Mouse (Mus musculus) urinary bladder, adult 2 months (tissue): ENCODE results near the gene Snrpa. TPM values are rescaled to one million over a fixed set of nuclear protein-coding genes. Genes with fewer than 3 reads are reported as not detected.

Experiments used
- DNase-seq: peaks from one replicate; pipeline ENCODE4 v3.0.0; 2022; ENCODE audit warnings: low spot score
- polyA plus RNA-seq: library from polyadenylated mRNA; depleted of rRNA; stranded (reverse); fragments of >200 nt; gene quantifications from 2 replicates; pipeline ENCODE4 v1.2.3, GENCODE M21; 2012; rRNA removed

Snrpa gene
- polyA plus RNA-seq, 1 experiment = 140 TPM

DNA sequence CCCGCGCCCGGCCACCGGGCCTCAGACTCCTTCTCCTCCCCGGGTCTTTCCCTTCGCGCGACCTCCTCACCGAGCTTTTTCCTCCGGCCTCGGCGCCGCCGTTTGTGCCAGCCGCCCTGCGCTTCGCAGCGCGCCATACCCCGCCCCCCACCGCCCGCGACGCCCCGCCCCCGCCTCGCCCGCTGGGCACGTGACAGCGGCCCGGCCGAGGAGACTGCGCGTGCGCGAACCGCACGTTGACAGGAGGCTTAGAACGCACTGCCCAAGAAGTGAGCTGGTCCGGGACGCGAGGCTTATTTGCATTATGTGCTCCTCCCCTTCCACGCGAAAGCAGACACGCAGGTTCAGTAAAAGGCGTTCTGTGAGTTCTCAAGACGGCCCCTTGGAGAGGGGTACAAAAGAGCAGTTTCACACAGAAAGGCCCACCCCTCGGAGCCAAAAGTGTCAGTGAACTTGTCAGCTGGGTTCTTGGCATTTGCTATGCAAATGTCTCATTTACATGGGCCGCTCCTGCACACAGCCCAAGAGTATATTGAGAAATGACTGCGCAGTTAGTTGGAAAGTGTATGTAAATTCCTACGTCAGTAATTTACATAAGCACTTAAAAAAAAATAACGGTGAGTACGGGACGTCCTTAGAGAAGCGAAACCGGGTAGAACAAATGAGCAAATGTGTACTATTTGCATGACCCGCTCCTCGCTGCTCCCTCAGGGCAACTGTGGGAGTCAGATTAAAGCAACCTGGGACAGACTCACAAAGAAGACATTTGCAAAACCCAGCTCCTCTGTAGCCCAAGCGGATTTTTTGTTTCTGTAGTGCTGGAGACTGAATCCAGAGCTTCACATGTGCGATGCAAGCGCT is 29.2 kb downstream of the Snrpa start, which contains the start of gene Egln2:
Gene Egln2, minus strand, starts transcription at position 189 of the 861 bp plus-strand sequence.
- peak; percentile 93 for DNase-seq

DNA sequence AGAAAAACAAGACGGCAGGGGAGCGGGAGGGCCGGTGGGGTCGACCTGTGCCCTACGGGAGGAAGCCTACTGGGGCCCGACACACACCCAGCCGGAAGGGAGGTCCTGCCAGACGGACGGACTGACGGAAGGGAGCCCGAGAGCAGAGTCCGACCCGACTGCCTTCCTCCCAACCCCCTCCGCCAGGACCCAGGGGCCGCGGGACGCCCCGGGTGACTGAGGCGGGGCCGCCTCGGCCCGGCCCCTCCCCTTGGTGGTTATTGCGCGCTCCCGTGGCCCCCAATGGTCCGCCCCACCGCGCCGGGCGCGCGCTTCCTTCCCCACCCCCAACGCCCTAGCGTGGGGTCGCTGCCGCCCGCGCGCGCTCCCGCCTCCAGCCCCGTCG is 29.9 kb downstream of the Snrpa start:
- peak; percentile 86 for DNase-seq

DNA sequence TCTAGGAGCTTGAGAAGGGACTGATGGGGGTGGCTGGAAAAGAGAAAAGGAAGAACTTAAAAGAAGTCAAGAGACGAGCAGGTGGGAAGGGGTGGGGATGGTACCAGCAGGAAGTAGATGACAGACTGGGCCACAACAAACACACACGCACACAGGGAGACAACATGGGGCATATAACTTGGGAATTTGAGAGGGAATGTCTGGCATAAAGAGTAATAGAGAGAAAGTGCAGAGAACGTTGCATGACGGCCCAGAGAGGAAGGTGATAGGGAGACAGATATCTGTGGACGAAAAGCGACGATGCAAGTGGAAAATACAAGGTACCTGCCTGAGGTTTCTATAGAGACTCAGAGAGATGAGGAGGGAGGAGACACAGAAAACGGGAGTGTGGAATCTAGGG is 30.4 kb downstream of the Snrpa start:
- no peak for DNase-seq

DNA sequence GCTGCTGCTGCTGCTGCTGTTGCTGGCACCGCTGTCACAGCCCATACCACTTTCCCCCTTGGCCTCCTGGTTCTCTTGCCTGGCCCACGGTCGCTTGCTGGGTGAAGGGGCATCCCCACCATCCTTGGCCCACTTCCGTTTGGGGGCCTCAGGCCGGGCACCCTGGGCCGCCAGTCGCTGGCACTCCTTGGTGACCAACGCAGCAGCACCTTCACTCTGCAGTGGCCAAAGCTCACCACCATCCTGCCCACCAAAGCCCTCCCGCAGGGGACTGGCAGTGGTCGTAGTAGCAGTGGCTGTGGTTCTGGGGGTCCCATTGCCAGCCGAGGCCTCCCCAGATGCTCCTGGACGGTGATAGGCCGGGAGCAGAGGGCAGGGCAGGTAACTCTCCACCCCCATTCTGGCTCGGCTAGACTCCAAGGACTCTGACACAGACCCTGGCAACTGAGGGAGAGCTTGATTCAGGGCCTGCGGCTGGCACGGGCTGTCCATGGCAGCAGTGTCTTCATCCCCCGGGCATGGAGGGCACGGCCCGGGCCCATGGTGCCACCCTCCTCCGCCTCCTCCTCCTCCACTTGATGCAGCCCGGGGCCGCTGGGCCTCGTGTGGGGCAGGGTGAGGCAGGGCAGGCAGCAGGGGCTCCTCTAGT is 30.9 kb downstream of the Snrpa start:
- no peak for DNase-seq

DNA sequence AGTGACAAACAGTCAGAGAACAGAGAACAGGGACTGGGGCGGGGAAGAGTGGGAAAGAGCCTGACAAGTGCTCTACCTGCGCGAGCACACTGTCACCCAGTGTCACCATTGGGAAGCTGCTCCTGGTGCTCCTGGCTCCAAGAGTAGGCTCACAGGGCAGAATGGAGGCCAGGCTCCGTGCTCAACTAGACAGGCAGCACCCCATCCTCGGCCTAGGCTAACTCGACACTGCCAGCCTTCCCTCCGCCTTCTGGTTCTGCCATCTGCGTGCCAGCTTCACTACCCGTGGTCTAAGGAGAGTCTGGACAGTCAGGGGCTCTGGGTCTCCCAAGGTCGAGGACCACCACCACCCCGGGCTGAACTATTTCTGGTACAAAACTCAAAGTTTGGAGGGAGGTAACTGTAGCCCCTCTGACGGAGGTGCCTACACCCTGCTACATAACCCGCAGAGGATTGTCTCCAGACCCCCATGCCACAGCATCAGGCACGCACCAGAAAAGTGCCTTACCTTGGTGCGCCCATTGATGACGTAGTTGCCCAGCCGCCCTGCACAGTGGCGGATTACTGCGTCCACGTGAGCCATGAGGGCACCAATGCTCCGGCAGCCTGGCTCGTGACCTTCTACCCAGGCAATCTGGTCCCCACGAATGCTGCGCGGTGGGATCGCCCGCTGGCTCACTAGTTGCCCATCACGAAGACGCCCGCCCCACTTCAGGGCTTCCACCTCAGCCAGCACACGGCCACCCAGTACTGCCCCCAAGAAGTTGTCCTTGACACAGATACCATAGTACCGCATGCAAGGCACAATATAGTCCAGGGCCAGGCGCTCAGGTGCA is 31.7 kb downstream of the Snrpa start:
- DNase-seq = no peak

DNA sequence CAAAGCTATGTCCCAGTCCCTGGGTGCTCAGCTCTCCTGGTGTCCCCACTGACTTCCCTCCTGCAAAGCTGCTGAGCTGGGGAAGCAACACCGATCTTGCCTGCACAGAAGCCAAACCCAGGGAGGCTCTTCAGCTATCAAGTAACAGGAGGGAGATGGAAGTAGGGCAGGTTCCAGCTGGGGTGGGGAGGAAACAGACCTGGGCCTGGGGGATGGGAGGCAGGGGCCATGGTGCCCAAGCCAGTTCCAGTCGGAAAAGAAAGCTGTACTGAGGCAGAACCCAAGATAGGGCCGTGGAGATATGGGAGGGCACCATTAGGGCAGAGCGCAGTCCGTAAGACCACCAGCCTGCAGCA is 32.6 kb downstream of the Snrpa start:
- DNase-seq = no peak

DNA sequence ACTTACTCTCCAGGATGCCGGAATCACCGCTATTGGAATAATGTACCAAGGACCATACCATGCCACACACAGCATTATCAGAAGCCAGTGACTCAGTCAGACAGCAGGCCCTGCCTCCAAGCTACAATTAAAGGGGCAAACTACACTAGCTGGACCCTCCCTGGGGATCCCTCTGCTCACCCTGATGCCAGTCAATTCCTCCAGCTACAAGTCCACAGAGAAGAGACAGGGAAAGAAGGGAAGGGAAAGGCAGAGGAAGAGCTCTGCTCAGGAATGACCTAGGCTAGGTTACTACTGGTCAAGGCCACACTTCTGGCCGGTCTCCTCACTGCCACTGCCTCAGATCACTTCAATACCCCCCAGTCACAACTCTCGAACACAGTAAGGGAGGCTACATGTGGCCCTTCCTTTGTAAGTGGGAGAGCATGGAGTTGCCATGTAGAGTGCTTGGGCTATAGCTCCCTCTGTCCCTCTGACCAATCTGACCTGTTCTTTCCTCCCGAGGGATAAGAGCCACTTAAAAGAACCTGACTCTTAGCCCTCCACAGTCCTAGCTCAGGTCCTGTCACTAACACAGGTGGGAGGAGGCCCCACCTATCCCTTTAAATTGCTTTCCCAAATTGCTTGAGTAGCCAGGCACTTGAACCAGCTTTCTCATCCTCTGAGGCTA is 33.2 kb downstream of the Snrpa start:
- no peak for DNase-seq

DNA sequence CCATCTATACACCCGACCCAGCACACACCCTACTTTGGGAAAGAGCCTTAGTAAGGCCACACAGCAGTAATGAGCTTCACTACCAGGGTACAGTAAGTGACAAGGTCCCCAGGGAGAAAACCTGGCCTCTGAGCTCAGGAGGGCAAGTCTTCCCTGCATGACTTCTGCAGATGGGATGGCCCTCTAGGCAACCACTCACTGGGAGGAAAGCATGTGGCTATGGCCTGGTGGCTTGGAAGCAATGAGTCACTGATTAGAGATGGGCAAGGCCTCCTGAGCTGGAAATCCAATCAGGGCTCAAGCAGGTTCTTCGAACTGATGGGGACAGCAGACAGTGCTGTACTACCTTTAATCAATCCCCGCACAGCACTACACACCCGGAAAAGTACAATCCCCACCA is 34.3 kb downstream of the Snrpa start:
- DNase-seq = no peak

DNA sequence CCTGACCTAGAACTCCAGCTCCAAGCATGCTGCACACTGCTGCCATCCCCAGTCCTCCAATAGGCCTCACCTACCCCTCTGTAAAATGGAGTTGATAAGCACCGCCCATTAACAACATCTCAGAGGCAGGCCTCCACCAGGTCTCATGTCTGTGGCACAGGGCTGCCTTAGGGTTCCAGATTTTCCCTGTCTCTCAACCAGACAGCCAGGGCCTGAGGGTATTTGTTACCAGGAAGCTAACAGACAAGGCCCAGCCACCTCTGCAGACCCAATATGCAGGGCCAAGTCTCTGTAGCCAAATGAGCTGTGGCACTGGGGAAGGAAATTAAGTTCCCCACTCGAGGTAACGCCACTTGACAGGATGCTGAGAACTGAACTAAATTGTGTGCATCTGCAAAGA is 35.1 kb downstream of the Snrpa start:
- DNase-seq = no peak

DNA sequence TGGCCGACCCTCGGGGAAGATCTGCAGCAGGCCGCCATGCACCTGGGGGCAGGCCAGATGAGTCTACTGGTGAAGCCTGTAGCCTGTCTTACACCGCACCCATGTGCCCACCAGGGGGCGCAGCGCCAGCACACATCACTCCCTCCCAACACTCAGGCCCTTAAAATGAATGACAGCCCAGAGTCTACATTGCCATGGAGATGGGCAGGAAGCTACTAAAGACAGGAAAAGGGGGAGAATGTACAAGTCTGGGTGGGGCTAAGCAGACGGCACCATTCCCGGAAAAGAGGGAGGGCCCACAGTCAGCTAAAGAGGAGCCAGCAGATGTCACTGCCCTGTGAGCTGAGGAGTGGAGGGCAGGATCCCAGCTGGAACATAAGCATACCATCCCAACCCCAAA is 36.2 kb downstream of the Snrpa start:
- peak; percentile 77 for DNase-seq

DNA sequence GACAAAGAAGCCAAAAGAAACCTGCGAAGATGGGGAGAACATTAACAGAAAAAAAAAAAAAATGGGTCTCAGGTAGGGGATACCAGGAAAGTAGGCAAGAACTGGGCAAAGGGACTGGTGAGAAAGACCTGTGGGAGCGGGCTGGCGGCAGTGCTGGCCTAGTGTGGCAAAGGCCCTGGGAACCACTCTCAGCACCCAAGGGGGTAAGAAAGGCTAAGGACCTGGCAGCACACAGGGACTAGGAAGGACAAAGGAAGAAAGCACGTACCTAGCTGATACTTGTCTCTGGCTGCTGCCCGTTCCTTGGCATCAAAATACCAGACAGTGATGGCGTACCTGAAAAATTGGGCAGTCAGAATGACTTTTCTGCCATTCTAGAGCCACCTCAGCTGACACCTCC is 36.8 kb downstream of the Snrpa start:
- DNase-seq = no peak

DNA sequence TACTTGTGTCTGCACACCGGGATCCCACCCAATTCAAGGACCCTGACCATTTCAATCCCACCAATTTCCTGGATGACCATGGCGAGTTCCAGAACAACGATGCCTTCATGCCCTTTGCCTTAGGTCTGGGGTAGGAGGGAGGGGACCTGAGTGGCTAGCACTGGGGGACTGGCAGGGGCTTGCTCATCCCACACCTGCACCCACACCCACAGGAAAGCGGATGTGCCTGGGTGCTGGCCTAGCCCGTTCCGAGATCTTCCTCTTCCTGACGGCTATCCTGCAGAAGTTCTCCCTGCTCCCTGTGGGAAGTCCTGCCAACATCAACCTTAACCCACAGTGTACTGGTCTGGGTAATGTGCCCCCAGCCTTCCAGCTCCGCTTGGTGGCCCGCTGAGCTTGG is 37.9 kb downstream of the Snrpa start:
- no peak for DNase-seq

DNA sequence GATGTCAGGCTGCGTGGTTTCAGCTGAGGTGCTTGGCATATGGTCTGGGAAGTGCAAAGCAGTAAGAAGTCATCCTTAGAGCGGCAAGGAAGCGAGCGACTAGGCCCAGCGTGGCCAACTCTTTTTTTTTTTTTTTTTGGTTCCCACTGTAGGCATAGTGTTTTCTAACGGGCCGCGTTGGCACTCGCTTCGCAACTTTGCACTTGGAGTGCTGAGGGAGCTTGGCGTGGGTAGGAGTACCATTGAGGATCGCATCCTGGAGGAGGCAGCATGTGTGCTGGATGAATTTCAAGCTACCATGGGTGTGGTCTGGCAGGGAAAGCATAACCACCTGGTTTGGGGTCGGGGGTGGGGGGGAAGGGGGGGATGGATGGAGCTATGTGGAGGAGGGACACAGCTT is 40.1 kb downstream of the Snrpa start:
- DNase-seq = no peak

DNA sequence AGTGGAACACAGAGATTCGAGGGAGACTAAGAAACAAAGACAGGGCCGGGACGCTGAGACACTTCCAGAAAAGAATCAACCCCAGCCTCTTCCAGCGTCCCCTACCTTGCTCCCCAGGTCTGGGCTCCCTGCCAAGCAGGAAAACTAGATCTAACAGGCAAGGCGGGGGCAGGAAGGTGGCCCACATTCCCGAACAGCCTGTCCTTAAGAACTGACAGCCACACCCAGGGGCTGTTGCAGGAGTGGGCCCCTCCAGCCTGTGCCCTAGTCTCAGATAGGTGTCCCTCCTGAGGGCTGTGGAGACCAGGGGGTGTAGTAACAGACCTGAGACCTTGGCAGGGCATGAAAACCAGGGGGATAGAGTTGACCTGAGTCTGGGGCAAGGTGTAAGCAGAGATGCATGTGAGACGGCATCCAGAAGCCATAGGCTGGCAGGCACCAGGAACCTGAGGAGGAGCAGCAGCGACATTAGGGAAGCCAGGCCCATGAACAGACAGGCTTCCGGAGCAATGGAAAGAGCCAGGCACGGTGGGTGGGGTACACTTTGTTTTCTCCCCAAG is 42.8 kb downstream of the Snrpa start, which contains the start of gene Cyp2t4:
Gene Cyp2t4, plus strand, starts transcription at position 510 of the 560 bp plus-strand sequence.
- no peak for DNase-seq

Other genes with a start within 250 kb of the Snrpa start
- gene Cyp2a12, start 167.2 kb downstream of the Snrpa start, polyA plus RNA-seq = not detected in 2 replicates
- gene Cyp2f2, start 76.4 kb downstream of the Snrpa start, polyA plus RNA-seq = 30.4 and 47.4 TPM in 2 replicates
- not detected in 2 replicates for gene Cyp2t4, start 42.6 kb downstream of the Snrpa start, polyA plus RNA-seq
- 64.2 and 67.5 TPM in 2 replicates for gene Egln2, start 29.5 kb downstream of the Snrpa start, polyA plus RNA-seq
- 69.2 and 85.6 TPM in 2 replicates for gene Rab4b, start 17.4 kb downstream of the Snrpa start, polyA plus RNA-seq
- not detected in 2 replicates for gene Gm21983, start 15.2 kb downstream of the Snrpa start, polyA plus RNA-seq
- 0.23 and 0.47 TPM in 2 replicates for gene Mia, start 15.1 kb downstream of the Snrpa start, polyA plus RNA-seq
- gene BC024978, start 490 bp downstream of the Snrpa start, polyA plus RNA-seq = 11.1 and 12.0 TPM in 2 replicates
- 9.9 and 11.6 TPM in 2 replicates for gene Itpkc, start 32.4 kb upstream of the Snrpa start, polyA plus RNA-seq
- 20.4 and 20.7 TPM in 2 replicates for gene Coq8b, start 36.8 kb upstream of the Snrpa start, polyA plus RNA-seq
- 44.1 and 47.3 TPM in 2 replicates for gene Numbl, start 62.2 kb upstream of the Snrpa start, polyA plus RNA-seq
- gene Ltbp4, start 141.4 kb upstream of the Snrpa start, polyA plus RNA-seq = 176 and 335 TPM in 2 replicates
- gene Shkbp1, start 159.7 kb upstream of the Snrpa start, polyA plus RNA-seq = 39.4 and 46.5 TPM in 2 replicates
- 0.43 and 0.67 TPM in 2 replicates for gene Gm20479, start 161.1 kb upstream of the Snrpa start, polyA plus RNA-seq